Mouse (Mus musculus) stomach, postnatal 0 days (tissue): ENCODE results near the gene Ccdc12. TPM values are rescaled to one million over a fixed set of nuclear protein-coding genes. Genes with fewer than 3 reads are reported as not detected.

ENCODE experiments used
- ATAC-seq: fragments of 200-750 bp; cut with Nextera tagmentation; 2 replicates; pipeline ENCODE4 v1.8.0; 2017; ENCODE audit not compliant: low FRiP score, low TSS enrichment
- DNase-seq: peaks from one replicate; pipeline ENCODE4 v3.0.0-alpha.2; 2016; ENCODE audit warnings: low spot score
- H3K27ac ChIP-seq: fragments of 300-500 bp; sonication (generic); replicated peaks from 2 replicates; pipeline ENCODE4 v1.5.1; 2014; ENCODE audit warnings: mild to moderate bottlenecking, control low read depth
- H3K27me3 ChIP-seq: fragments of 300-500 bp; sonication (generic); 2 replicates; pipeline ENCODE4 v1.6.1; 2014; ENCODE audit warnings: low read length; ENCODE audit not compliant: control insufficient read depth, insufficient read depth
- H3K36me3 ChIP-seq: fragments of 300-500 bp; sonication (generic); 2 replicates; pipeline ENCODE4 v1.6.1; 2014; ENCODE audit warnings: low read length, mixed read lengths; ENCODE audit not compliant: control insufficient read depth, insufficient read depth
- H3K4me1 ChIP-seq: fragments of 300-500 bp; sonication (generic); replicated peaks from 2 replicates; pipeline ENCODE4 v1.6.1; 2014; ENCODE audit warnings: antibody characterized with exemption; ENCODE audit not compliant: control insufficient read depth, insufficient read depth
- H3K4me2 ChIP-seq: fragments of 300-500 bp; sonication (generic); replicated peaks from 2 replicates; pipeline ENCODE4 v1.6.1; 2014; ENCODE audit warnings: low read depth, mild to moderate bottlenecking, control low read depth, moderate library complexity
- H3K4me3 ChIP-seq: fragments of 300-500 bp; sonication (generic); 2 replicates; pipeline ENCODE4 v1.5.1; 2014; ENCODE audit warnings: low read depth, low read length, control low read depth
- H3K9ac ChIP-seq: fragments of 300-500 bp; sonication (generic); 2 replicates; pipeline ENCODE4 v1.6.1; 2014; ENCODE audit warnings: mild to moderate bottlenecking, low read length, control low read depth, mixed read lengths
- H3K9me3 ChIP-seq: fragments of 300-500 bp; sonication (generic); 2 replicates; pipeline ENCODE4 v1.6.1; 2016; ENCODE audit warnings: low read length; ENCODE audit not compliant: control insufficient read depth
- CTCF ChIP-seq: IDR thresholded peaks from 2 replicates; pipeline ENCODE4 v1.5.1; 2016; ENCODE audit warnings: antibody characterized with exemption, low read depth, mild to moderate bottlenecking, moderate library complexity
- EP300 ChIP-seq: optimal IDR thresholded peaks from 2 replicates; pipeline ENCODE3; 2016; ENCODE audit warnings: antibody characterized with exemption
- WGBS: fragments of 180-500 bp; shearing (Covaris S2); extraction: QIAGEN DNeasy Blood & Tissue Kit; methylation state at CpG from one replicate; pipeline ENCODE4 v1.1.7; 2014; 5-methylcytosine and 5-hydroxymethylcytosine counted together
- polyA plus RNA-seq: library from polyadenylated mRNA; unstranded; fragments of >200 nt; fragmentation: Nextera tagmentation; extraction: Ambion mirVana; gene quantifications from 2 replicates; pipeline ENCODE4 v1.2.1, GENCODE M21; 2015

Ccdc12 gene
- polyA plus RNA-seq, 1 experiment from 2014 or later = 139 TPM

DNA sequence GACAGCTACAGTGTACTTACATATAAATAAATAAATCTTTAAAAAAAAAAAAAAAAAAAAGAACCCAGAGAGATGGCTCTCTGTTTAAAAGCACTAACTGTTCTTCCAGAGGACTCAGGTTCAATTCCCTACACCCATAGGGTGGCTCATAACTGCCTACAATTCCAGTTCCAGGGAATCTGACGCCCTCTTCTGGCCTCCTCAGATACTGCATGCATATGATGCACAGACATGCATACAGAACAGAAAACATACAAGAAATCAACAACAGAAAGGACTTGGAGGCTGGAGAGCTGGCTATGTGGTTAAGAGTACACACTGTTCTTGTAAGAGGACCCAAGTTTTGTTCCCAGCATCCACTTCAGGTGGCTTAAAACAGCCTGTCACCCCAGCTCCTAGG, 81.8 kb downstream of the Ccdc12 start:
- WGBS = 11% methylated on average over 1 of the region's 1 CpGs
- TF ChIP-seq CTCF (peak; percentile 57), EP300 (no peak)
- no peaks in the 10 kb centered on the region for H3K4me1 ChIP-seq
- H3K27me3 ChIP-seq = no peaks in the 10 kb centered on the region
- no peaks in the 10 kb centered on the region for H3K9me3 ChIP-seq
- no peak overlapping the region for H3K27ac ChIP-seq
- no peak for DNase-seq
- no peak overlapping the region for H3K4me2 ChIP-seq
- ATAC-seq = no peak
- H3K9ac ChIP-seq = no peak overlapping the region
- H3K36me3 ChIP-seq = no peaks in the 10 kb centered on the region
- no peak overlapping the region for H3K4me3 ChIP-seq

DNA sequence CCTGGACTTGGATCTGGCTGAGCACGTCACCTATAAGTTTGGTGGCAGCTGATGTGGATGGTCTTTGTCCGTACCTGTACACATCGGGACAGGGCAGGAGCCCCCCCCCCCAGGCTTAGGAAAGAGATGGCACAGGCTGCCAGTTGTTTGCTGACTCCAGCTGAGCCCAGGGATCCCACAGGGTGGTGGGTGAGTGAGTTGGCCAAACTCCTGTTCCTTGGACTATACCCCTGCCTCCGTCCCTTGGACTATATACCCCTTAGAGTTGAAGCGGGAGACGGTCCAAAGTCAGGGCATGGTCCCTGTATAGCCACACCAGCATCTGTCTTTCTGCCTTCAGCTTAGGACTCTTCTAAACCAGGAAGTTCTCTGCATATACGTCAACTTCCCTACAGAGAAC, 83.7 kb downstream of the Ccdc12 start:
- Histone ChIP-seq H3K27ac (no peak overlapping the region), H3K4me2 (no peak overlapping the region), H3K4me3 (no peak overlapping the region), H3K9me3 (no peaks in the 10 kb centered on the region), H3K27me3 (no peaks in the 10 kb centered on the region; the same call in none of the 2 replicates), H3K36me3 (no peaks in the 10 kb centered on the region), H3K9ac (no peak overlapping the region), H3K4me1 (no peaks in the 10 kb centered on the region)
- no peak for TF ChIP-seq EP300
- TF ChIP-seq CTCF = no peak
- 86% methylated on average over 7 of the region's 7 CpGs for WGBS
- ATAC-seq = no peak
- no peak for DNase-seq

DNA sequence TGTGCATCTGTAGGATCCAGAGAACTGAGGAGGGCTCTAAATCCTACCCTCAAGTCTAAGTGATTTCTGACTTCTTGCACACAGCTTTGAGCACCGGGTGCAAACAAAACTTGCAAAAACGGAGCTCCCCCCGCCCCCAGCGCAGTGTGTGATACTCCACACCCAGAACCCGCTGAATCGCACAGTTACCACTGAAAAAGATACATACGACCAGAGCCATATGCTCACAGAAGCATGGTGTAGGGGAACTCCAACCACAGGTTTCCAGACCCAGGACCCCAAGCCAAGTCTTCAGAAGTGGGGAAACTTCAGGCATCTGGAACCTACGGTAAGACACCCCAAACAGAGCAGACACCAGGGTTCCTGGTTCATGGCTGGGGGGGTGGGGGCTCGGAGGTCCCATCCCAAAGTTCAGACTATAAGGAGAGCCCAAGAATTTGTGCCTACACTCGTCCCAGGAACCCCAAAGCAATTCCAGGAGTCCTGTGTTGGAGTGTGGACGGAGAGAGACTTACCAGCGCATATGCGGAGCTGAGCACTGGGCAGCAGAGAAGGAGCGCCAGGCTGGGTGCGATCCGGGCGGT, 85.5 kb downstream of the Ccdc12 start, which contains the start of gene Myl3:
Gene Myl3 (plus strand): TSS at position 151 of the 584 bp plus-strand sequence.
- no peaks in the 10 kb centered on the region for H3K36me3 ChIP-seq
- ATAC-seq = no peak
- no peaks in the 10 kb centered on the region for H3K9me3 ChIP-seq
- TF ChIP-seq CTCF (no peak), EP300 (no peak)
- peak within 1 kb of the TSS; percentile 81 for H3K4me2 ChIP-seq
- peak within 1 kb of the TSS; percentile 75 for H3K27ac ChIP-seq
- H3K4me3 ChIP-seq = peak within 1 kb of the TSS; percentile 59
- H3K27me3 ChIP-seq = no peaks in the 10 kb centered on the region; the same call in none of the 2 replicates
- no peaks in the 10 kb centered on the region for H3K4me1 ChIP-seq
- H3K9ac ChIP-seq = peak within 1 kb of the TSS; percentile 74
- WGBS = 6% methylated on average over 17 of the region's 17 CpGs
- no peak for DNase-seq

DNA sequence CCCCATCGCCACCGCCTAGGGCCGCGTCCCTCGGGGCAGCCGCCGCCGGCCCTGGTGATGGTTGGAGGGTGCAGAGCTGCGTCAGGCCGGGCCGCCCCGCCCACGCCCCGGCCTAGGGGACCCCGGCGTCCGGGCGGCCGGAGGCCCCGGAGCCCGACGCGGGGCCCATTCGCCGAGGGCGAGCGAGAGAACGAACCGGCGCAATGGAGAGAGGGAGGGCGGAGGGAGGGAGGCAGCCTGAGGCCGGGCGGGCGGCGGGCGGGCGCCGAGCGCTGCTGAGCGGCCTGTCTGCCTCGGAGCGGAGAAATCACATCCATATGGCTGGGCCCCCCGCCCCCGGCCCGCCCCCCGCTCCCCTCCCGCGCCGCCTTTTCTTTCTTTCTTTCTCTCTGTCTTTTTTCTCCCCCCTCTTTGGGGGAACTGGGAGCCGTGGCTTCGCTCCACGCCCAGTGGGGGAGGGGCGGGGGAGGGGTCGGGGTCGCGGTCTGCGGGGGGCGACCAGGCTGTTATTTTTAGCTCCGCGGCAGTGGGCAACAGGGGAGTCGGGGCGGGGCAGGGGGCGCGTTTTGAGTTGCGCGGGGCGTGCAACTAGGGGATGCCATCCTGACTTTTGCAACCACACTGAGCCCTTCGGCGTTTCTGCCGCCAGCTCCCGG, 86.1 kb downstream of the Ccdc12 start:
- Histone ChIP-seq H3K9ac (peak overlapping the region; percentile 74), H3K4me1 (no peaks in the 10 kb centered on the region), H3K4me2 (peak overlapping the region; percentile 81), H3K27ac (peak overlapping the region; percentile 75), H3K36me3 (no peaks in the 10 kb centered on the region), H3K27me3 (no peaks in the 10 kb centered on the region; the same call in none of the 2 replicates), H3K4me3 (peak overlapping the region; percentile 59), H3K9me3 (no peaks in the 10 kb centered on the region)
- TF ChIP-seq EP300 (no peak), CTCF (no peak)
- WGBS = under 1% methylated on average over 48 of the region's 71 CpGs
- ATAC-seq (peak; percentile 60), DNase-seq (peak; percentile 48)

DNA sequence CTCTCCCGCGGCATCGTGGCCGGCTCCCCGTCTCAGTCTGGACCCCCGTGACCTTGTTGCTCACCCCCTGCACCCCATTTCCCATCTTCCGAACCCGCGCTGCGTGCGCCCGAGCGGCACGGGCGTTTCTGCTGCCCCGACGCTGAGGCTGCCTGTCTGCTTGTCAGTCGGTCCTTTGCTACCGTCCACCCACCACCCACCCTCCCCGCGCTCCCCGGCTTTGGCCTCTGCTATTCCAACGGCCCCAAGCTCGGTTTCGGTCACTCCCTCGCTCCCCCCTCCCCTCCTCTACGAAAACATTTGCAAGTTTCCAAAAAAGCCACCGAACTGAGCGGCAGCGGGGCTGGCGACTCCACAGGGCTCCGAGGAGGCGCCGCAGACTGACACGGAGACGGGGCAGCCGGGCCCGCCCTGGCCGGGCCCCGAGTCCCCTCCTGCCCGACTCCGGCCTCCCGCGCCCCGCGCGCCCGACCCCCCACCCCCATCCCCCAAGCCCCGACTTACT, 86.7 kb downstream of the Ccdc12 start:
- Histone ChIP-seq H3K9ac (peak overlapping the region; percentile 74), H3K4me3 (peak overlapping the region; percentile 59), H3K27me3 (no peaks in the 10 kb centered on the region; the same call in none of the 2 replicates), H3K4me1 (no peaks in the 10 kb centered on the region), H3K27ac (peak overlapping the region; percentile 83), H3K36me3 (no peaks in the 10 kb centered on the region), H3K4me2 (peak overlapping the region; percentile 81), H3K9me3 (no peaks in the 10 kb centered on the region)
- peak; percentile 41 for DNase-seq
- under 1% methylated on average over 47 of the region's 49 CpGs for WGBS
- TF ChIP-seq CTCF (no peak), EP300 (no peak)
- peak; percentile 16; the same call in 1 of the 2 replicates for ATAC-seq
